Mouse (Mus musculus): Measurements from ENCODE around the gene Smug1. TPM values are rescaled to one million over a fixed set of nuclear protein-coding genes. Genes with fewer than 3 reads are reported as not detected.

Gene Smug1
- total RNA-seq, 1 experiment from 2014 or later = 19.9 TPM

DNA sequence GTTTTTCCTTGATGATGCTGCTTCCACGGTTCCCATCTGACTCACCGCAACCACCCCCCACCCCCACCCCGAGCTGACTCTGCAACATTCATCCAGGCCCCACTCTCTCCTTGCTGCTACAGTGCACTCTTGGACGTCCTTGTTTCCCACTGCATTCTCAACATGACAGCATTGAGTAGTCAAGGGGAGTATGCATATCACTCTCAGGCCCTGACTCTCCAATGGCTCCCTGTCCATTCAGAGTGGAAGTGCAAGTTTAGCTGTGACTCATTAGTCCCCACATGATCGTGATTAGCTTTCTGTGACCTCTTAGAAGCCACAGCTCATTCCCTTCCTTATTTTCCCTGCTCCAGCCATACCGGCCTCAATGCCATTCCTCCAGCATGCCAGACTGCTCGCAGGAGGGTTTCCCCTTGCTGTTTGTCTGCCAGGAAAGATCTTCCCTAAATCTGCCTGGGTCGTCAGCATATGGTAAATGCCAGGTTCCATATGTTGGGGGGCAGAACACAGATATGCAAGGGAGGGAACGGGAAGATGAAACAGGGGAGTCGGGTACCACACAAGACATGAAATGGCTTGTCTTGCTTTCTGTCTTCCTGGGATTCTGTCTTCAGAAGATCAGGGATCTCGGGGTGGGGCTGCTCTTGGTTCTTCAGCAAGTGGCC lies 21.1 kb downstream of the Smug1 start:
- DNase-seq = no peak

DNA sequence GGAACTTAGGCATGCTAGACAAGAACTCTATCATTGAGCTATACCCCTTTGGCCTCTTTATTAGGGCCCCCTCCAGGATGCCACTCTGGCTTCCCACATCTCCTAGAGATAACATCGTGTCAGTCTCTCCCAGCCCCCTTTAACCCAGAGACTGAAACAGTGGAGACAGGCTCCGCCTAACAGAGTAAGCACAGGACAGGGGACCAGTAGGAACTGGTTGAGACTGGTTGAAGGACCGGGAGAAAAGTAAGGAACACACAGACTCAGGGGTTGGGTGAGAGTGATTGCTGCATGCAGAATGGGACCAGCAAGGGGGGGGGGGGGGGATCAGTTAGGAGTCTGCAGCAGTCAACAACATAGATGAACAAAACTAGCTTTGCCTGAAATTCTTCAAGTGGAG lies 22.7 kb downstream of the Smug1 start:
- DNase-seq = no peak

DNA sequence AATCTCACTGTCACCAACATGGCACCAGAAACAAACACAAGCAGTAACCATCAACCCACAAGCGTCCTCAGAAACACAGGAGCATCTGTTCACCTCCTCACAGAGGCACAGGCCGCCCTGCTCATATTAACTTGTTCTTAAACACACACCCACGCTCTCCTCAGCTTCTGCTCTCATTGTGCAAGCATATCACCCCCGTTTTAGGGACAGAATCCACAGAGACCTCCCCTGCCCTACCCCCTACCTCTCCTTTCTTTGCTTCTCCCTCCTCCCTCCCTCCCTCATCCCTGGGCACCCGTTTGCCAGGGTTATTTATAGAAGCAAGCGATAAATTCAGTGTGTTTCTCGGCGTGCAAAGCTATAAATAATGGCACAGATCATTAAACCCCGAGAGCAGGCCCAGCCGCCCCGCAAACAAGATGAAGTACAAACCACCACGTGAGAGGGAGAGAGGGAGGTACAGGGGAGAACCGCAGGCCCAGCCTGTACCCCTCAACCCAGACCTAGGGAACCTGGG lies 31.4 kb downstream of the Smug1 start:
- DNase-seq = no peak

DNA sequence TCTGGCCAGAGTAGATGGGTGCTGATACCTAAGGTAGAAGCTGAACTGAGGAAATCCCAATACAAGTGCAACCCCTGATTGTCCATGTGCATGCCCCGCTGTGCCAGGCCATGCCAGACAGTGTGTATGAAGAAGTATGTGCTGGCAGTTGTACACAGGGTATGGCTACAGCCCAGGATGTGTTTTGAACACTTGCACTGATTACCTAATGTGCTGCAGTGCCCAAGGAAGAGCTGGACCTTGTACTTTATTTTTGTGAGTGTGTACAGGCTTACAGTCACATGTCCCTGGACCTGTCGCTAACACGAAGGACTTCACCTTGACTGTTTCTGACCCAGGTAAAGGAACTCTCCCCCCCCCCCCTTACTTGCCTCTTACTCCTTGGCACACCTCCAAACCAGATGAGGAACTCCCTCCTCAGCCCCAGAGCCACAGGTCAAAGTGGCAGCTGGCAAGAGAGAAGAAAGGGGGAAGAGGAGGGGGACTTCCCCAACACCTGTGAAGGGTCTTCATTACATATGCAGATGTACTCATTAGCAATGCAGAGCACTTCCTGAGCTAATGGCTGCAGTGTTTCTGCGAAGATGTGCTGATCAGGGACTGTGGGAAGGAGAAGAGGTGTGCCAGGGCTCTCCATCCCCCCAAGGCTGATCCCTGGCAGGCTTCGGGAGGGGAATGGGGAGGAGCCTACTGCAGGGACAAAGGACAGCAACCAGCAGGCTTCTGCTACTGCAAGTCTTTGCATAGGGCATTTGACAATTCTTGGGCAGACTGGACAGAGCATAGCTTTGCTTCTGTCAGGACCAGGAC lies 32.4 kb downstream of the Smug1 start:
- DNase-seq = no peak

DNA sequence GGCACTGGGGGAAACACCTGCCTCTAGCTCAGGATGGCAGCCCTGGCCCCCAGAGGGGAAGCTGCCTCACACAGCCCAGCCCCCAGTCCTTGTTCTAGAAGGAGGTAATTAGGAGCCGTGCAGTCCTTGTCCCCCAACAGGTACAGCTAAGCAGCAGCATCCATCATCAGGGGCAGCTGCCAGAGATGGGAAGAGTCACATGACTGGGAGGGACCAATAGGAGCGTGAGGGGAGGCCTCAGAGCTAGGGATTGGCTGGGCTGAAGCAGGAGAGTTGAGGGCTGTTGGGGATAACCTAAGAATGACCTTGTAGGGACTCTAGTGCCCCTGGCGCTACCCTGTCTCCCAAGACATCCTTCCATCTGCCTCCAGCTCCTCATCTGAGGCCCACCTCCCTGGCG lies 33.1 kb downstream of the Smug1 start:
- no peak for DNase-seq

DNA sequence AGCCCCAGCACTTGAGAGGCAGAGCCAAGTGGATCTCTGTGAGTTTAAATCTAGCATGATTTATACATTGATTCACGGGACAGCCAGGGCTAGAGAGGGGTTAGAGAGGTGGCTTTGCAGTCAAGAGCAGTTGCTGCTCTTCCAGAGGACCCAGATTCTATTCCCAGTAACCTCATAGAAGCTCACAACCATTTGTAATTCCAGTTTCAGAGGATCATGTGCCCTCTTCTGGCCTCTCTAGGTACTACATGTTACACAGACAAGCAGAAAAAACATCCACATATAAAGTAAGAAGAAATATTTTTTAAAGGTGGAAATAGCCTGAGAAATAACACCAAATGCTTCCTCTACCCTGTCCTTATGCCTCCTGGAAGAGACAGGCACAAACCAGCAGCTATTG lies 36.2 kb downstream of the Smug1 start:
- no peak for DNase-seq

DNA sequence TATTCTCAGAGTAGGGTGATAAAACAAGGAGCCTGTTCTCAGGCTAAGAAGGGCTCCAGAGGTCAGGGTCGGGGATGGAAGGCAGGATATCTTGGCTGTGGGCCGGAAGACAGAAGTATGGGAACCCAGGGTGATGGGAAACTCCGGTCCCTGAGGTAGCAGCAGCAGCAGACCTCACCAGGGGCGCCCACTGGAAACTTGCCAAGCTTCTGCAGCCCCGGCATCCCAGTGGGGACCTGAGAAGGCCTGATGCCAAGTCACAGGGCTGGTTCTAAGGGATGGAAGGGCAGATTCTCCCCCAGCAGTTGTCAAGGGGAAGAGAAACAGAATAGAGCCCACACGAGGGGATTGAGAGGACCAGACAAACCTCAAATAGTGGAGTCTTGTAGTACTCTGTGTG lies 37.6 kb downstream of the Smug1 start:
- DNase-seq = no peak

DNA sequence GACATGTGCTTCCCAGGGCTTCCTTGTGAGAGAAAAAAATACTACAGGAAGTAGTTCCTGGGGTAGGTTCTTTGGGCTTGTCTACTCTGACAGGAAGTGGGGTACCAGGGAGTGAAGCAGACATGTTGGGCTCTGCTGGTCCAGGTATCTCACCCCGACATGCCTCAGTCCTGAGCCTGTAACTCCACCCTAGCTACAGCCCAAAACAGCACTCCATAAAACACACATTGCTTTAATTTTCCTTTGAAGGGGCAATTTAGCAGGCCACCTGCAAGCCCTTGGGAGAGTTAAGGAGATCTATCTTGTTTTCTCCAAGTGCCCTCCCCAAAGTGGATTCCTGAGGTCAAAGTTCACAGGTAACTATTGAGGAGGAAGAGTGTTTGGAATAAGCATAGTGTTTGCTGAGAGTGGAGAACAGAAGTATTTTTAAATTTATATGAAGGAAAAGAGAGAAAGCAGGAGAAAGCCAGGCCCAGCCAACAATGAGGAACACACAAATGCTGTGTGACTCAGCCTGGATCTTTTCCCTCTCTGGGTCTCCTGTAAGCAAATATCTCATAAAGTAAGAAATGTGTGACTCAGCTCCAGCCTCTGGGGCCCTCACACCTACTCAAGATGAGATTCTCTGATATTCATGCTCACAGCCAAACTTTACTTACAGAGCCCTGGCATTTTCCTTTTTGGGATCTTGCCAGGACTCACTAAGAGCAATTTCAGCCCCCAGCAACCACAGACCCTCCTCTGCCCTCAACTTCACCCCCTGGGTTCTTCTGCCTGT lies 38.6 kb downstream of the Smug1 start:
- no peak for DNase-seq

DNA sequence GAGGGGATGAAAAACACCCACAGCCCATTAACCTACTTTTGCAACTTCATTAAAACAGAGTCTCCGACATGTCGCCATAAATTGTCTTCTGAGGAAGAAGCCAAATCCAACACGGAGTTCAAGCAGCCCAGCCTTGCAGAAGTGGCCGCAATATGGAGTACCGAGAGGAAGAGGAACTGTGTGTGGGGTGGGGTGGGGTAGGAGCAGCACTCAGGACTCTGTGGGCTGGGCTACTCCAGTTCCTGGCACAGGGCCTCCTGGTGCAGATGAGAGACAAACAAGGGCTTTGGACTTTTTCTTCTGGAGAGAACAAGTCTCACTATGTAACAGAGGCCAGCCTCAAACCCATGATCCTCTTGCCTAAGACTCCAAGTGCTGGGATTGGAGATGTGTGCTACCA lies 40.9 kb downstream of the Smug1 start:
- DNase-seq = no peak

DNA sequence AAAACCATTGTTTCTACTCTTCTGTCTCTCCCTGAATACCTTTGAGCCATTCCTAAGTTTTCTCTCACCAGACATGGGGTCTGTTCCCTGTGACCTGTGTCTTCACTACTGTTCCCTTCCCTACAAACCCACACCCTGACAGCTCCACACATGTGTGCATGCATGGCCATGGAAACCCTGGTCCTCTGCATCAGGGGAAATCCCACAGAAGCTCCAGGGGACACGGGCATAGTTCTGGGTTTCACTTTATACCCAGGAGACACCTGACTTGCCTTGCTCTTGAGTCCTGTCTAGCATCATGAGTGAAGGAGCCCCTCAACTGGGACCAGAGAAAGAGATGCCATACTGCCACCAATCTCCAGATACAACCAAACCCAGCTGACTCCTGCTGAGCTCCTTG lies 42.6 kb downstream of the Smug1 start:
- DNase-seq = no peak

DNA sequence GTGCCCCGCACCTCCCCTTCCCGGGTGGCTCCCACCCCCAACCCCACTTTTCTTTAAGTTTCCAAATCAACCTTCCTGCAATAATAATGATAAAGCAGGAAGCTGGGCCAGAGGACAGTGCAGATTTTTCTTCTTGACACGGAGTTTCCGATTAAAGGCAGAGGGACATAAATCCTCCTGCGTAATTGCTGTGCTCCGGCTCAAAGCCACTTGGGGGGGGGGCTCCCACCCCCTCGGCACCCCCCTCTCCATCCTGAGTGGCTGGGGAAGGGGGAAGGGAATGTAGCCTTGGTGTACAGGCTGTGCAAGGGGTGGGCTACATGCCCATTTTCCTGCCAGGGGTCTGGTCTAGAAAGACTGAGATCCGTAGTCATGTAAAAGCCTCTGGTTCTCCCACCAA lies 43.5 kb downstream of the Smug1 start:
- no peak for DNase-seq

DNA sequence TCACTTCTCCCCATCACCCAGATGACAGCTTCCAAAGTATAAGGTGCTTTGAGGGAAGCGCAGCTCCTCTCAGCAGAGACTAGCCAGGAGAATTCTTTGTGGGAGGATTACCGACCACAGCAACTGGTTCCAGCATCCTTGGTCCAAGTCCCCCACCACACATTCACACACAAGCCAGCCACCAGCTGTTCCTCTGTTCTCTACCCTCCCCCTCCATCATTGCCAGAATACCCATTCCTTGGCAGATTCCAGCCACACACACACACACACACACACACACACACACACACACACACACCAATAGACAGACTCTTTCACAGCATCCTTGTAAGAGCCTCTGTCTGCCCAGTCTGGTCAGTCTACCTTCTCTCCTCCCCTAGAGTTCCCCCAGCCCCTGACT lies 44.5 kb downstream of the Smug1 start:
- DNase-seq = no peak

DNA sequence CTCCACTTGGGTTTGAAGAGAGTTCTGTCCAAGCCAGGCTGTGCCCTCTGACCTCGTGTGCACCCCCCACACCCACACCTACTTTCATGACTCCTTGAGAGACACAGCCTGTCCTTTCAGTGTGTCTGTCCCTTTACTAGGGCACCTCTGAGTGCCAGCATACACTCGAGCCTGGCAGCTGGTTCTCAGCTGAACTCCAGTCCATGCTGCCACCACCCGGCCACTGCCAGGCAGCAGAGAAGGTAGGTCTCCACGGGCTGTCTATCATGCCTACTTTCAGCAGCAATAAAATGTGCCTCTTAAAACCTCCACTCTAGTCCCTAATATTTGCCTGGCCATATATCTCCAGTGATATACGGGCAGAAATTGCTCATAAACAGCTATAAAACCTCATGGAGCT lies 45.5 kb downstream of the Smug1 start:
- DNase-seq = peak; percentile 67

DNA sequence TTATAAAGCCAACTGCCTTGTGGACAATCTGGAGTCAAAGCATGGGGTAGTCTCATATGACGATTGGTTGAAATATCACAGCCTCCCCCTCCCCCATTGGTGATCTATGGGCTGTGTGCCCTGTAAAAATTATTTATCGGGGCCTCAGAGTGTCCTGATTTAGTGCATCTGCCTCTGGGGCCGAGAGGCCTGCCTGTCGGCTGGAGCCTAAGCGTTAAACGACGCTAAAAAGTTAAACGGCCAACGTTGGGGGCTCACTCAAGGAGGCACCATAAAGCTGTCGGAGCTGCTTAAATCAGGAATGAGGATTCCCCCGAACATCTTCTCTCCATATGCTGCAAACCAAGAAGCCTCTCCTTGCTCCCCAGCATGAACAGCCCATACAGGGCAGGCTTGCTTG lies 46.3 kb downstream of the Smug1 start:
- DNase-seq = no peak

DNA sequence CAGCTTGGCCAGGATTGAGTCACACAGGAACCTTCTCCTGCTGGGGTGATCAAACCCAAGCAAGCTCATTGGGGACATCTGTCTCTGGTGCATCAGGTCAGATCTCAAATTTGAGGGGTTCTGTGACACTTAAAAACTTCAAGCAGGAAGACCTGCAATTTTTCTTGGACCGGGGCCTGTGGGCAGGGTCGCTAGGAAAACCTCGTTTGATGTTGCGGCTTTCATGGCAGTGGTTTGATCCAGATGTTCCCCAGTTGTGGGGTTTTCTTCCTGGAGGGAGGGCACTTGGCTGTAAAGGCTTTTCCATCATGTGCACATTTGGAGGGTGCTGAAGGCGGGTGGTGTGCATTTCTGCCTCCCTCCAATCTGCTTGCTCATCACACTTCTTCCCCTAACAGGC lies 51.2 kb downstream of the Smug1 start:
- DNase-seq = no peak

DNA sequence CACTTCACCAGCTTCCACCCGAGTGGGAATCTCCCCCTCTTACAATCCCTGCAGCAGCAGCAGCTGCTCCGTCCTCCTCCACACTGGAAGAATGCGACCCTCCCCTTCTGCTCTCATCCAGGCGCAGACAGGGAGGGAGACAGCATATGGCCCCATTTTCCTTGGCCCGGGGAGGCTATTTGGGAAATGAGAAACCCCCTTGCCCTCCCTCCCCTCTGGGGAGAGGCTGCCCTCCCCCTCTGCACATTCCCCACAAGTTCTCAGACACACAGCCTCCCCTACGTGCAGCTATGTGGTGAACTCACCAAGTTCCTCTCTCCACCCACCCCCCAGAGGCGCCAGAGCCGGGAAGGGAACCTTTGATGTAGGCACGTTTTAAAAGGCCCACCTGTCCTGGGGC lies 51.6 kb downstream of the Smug1 start:
- DNase-seq = no peak

DNA sequence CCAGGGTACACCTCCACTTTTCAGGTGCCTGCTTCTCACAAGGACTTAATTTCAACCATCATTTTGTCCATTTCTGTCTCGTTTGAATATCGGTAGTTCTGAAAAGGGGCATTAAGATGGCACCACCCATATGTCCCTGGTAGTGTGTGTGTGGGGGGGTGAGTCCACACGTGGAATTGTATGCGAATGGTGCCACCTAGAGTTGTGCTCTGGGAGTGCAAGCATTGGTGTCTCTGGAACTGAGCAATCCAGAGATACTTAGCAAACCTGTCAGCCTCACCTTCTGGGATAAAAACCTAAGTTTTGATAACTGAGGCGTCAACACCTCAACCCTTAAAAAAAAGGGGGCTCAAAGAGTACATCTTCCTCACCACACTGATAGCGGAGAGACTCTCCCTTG lies 53.8 kb downstream of the Smug1 start:
- DNase-seq = no peak

DNA sequence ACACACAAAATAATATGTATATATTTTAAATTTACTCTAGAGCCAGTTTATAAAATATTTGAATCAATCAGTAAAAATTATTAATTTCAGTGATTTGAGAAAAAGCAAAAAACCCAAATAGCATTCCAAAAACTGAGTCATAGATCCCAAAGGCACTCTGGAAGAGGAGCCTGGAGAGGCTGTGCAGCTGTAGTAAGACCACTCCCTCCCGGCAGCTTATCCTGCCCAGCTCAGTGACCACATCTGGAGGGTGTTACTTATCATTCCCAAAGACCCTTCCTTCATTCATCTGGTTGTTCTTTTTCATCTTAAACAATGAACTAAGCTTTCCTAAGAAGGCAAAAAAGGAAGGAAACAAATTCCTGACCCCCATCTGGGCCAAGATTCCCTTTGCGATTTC lies 54.6 kb downstream of the Smug1 start:
- no peak for DNase-seq

DNA sequence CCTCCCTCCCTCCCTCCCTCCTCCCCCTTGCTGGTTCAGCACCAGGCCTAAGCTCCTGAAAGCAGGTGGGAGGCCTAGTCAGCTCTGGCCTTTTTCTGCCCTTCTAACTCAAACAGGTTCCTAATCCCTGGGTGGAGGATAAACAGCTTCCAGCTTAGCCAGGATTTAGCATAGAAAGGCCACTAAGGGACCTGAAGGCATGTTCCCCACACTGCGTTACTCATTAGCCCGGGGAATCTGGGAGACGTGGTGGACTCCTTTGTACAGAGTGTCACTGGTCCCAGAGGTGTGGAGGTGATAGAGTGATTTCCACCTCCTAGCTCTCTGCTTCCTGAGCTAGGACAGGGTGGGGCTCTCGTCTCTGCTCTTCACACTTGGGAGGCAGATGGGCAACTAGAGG lies 57.0 kb downstream of the Smug1 start:
- DNase-seq = no peak

DNA sequence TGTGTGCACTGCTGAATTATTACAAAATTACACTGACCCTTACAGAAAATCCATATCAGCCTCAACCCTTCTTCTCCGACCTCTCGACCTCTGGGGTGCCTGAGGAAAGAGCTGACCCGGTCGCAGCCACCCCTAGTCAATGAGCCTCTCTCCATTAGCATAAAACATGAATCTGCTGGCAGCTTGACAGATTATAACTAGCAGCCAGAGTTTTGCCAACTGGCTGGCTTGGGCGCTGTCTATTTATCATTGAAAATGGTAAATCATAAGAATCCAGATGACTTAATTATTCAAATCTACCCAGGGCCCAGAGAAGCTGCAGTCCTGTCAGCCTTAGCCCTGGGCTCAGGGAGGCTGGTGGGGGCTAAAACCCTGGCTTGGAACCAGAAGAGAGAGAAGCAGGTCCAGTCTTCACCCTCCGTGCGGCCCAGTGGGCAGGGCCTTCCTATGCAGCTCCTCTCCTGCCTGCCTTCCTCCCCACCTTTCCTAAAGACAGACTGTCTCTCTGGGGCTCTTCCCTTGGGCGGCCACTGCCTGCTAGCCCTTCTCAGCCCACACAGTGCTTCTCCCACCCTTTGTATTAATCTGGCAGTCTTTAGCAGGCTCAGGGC lies 58.7 kb downstream of the Smug1 start:
- no peak for DNase-seq

DNA sequence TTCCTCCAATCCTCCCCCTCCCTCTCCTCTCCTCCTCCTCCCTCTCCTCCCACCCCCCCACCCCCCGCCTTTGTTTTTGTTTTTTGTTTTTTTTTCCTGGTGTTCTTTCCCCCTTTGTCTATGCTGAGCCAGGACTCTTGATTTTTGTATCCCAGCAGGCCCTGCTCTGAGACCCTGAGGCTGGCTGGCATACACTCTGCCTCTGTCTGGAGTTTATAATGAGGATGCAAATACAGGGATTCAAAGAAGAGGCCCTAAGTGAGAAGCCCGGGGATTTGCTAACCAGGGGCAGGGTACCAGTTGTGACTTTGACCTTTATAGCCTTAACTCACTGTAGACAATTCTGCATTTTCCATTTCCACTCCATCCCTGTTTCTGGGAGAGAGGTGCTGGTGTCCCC lies 60.7 kb downstream of the Smug1 start:
- no peak for DNase-seq

Data from adrenal gland, postnatal 25 days (tissue).